Mouse (Mus musculus) R1 (cell line): ENCODE results near the gene Tph1.
"Not testable (repeated sequence)": the region's sequence is repeated elsewhere in the genome, so short reads cannot be mapped to it uniquely, and the experiment has no call there.

Experiments
- DNase-seq: peaks from one replicate; pipeline ENCODE4 v3.0.0-alpha.2; 2018; ENCODE audit warnings: low read depth, low spot score

The Tph1 gene

DNA sequence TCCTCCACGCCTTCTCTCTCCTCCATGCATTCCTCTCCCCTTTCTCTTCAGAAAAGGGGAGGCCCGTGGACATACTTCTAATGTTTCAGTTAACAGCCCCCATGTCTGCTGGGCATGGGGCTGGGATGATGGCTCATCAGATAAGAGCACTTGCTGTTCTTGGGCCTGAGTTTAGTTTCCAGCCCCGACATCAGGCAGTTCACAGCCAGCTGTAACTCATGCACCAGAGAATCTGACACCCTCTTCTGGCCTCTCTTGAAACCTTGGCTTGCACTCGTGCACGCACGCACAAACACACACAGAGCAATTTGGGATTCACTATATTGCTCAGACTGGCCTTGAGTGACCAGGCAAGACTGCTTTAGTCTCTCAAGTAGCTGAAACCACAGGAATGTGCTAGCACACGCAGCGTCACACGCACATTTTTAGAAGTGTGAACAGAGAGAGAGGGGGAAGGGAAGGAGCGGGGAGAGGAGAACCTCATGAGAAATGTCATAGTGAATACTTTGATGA lies at the start of gene Tph1:
TSS of gene Tph1 (minus strand) at position 378 of the 513 bp plus-strand sequence.
- DNase-seq = no peak

DNA sequence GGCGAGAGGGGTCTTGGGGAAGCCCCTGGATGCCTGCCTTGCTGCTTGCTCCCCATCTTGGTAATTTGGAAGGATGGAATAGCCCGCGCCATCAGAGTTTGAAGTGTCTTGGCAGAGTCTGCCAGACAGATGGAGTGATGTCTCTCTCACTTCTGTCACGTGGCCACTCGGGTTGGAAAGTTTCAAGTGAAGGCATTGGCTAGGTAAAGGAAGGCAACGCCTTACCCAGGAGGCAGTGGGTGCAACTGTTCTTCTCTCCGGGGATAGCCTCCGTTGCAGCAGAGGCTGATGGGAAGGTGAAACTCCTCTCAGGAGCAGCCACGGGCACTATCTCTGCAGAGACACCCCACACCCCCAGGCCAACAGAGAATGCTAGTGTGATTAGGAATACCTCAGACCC lies 48.1 kb upstream of the Tph1 start:
- peak; percentile 38 for DNase-seq

DNA sequence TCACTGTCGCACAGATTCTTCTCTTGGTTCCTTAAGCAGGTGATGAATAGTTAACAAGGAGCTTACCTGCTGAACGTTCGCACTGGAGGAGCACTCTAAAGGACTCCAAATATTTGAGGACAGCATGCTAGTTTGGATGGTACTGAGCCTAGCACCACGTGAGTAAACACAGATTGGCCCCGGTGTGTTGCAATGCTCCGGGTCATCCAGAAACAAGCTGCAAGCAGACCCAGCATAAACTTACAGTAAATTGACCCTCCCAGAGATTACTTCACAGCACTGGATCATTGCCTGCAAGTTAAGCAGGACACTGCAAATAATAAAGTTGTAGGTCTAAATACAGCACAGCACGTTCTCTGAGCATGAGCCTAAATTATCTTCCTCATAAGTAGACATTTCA lies 47.2 kb upstream of the Tph1 start:
- no peak for DNase-seq

DNA sequence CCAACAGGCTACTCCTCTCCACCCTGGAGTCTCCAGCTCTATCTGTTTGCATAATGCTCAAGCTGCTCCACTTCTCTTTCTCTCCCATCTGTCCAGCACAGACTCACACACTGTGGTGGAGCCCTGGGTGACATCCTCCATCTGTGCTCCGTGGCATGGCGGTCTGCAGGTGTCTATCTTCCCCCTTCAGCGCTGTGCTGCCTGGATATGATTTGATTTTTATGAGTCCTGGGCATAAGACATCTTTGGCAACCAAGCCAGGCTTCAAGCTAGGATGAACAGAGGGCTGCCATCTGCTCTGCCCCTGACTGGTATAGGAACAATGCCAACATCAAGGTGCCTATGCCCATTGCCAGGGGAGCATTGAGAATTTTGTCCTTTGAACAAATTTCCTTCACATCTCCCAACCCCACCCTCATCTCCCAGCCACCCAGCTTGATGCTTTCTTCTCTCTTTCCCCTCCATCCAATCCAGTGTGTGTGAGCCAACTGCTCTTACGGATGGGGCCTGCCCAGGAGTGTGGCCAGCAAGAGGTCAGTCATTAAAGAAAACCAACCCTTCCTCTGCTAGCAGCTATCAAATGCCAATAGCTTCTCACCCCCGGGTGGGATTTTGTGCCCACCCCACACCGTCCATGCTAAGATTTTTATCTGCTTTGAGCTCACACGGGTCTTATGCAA lies 46.4 kb upstream of the Tph1 start:
- no peak for DNase-seq

DNA sequence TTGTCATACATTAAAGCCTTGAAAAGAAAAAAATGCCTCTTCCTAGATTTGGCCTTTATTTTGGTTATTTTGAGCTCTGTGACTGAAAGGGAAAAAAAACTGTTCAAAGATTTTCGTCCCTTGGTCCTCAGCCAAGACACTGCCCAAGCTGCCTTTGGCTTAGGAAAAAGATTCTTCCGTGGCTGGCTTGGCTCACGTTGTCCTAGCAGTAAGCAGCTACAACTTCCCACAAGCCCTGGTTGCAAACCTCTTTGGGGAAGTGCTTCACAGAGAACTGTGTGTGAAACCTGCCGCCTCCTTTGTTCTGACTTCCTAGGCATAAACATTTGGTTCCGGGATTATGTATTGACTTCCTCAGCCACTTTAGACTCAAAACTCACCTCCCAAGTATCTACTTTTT lies 44.6 kb upstream of the Tph1 start:
- no peak for DNase-seq

DNA sequence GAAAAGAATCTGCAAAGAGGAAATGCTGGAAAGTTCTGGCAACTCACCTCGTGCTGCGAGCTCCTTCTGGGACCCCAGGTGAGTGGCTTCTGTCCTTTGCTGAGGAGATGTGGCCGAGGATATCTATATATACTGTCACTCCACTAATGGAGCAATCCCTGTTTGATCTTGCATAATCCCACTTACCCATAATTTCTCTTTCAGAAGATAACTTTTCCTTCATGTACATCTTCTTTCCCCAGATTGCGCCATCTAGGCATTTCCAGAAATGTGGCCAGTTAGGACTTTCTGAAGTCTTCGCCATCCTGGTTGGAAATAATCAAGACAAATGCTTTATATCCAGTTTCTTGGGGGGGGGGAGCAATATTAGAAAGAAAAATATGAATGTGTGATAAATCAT lies 43.3 kb upstream of the Tph1 start, which contains the start of gene Saa3:
TSS of gene Saa3 (minus strand) at position 101 of the 400 bp plus-strand sequence.
- no peak for DNase-seq

DNA sequence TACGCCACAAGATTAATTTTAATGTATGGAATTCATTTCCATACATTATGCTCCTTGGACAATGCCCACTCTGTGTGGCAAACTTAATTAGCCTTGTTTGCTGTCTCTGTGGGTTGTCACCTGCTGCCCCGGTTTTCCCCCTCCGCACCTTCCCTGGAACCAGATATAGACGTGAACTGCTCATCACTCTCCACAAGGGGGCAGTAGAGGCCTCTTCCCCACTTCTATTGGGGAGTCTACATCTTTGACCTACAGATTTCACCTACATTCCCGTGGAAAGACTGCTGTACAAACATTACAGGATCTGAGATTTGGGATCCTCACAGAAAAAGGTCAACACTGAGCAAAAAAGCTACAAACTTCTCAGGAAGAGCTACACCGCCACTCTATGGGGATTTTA lies 42.2 kb upstream of the Tph1 start:
- peak; percentile 84 for DNase-seq

DNA sequence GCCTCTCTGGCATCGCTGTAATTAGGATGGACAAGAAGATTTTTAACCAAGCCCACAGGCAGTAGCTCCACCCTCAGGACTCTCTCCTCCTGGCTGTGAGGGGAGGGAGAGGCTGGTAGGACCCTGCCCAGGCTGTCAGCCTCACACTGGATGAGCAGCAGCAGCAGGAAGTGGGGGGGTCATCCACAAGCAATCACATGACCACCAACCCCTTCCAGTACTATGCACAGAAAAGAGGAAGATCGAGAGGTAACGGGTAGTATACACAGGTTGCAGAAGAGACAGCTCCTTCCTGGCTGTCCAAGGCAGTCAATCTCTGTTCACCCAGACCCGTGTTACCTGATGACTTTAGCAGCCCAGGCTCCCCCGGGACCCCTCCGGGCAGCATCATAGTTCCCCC lies 39.9 kb upstream of the Tph1 start:
- DNase-seq = peak; percentile 27

DNA sequence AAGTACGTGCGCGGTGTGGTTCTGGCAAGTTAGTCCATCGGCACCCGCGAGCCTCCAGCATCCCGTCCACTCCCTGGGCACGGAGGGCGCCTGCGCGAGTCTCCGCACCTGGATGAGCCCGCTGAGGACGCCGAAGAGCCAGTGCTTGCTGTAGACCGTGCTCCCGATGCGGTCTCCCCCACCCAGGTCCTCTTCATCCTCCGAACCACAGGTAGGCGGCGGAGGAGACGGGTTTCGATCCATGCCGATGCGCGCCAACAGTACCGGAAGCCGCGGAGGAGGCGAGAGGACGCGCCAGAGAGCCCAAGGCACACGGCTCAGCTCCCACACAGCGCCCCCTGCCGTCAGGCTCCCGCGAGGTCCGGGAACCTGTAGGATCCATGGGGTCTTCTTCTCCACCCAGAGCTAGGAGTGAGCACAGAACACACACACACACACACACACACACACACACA lies 38.1 kb upstream of the Tph1 start, which contains the start of gene Saal1:
TSS of gene Saal1 (minus strand) at position 291 of the 455 bp plus-strand sequence.
- peak; percentile 91 for DNase-seq

DNA sequence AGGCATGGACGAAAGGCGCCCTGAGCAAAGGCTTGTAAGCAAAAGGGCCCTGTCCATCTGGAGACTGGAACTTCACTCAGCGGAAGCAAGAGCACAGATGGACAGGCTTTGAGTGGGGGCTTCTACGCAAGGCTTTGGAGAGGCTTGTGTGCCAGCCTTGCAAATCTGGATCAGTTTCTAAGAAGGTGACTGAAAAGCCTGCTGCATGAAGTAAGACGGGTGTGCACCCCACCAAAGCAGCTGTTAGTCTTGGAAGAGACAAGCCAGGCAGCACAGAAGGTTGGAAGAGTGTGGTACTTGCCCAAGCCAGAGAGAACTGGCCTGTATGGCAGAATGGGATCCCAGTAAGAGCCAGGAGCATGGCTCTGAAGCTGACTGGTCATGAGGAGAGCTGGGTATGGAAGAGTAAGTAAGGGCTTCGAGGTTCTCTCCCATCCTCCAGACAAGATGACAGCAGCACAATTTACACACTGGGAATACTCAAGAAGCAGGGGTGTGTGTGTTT lies 28.2 kb upstream of the Tph1 start:
- no peak for DNase-seq

DNA sequence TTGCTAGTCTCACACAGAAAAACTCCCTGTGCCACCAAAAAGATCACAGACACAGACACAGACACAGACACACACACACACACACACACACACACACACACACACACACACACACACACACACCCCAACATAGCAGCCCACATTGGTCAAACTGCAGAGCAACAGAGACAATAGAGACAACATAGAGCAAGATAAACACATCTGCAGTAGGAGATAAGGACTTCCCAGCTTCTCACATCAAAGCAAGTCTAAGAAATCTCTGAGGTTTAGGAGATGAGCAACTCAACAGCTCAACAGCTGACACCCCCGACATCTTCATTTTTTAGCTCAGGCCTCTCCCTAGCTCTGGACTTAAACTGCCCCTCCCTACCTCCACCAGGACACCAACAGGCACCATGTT lies 24.4 kb upstream of the Tph1 start:
- DNase-seq = no peak

DNA sequence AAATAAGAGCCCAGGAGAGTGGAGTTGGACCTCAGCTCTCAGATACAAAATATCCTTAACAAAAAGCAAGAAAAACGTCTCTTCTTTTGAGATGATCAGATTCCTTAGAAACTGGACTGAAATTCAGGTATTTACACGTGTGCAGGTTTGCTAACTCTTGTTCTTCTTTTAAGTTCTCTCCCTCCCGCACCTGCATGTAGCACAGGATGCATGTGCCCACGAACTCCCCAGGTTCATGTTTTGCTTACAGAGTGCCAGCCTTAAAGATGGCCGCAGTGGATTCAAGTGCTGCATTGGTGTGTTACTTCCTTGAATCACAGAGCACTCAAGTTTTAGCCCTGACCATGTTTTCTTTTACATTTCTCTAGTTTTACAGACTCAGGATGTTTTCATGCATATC lies 14.5 kb upstream of the Tph1 start:
- DNase-seq = no peak

DNA sequence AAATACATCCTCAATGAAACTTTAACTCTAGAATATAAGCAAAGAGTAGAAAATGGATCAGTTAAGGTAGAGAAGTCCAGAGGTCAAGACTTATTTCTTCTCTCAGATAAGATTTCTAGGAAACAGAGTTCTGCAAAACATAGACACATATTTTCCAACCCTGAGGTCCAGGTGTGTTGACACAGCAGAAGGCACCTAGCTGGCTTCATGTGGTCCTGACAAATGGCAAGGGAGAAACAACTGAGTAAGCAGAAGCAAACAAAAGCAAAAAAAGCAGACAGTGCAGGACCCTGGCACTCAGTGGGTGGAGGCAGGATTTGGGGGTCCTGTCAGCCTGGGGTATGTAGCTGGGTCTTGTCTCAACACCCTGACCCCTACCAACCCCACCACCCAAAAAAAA lies 8.4 kb upstream of the Tph1 start:
- no peak for DNase-seq

DNA sequence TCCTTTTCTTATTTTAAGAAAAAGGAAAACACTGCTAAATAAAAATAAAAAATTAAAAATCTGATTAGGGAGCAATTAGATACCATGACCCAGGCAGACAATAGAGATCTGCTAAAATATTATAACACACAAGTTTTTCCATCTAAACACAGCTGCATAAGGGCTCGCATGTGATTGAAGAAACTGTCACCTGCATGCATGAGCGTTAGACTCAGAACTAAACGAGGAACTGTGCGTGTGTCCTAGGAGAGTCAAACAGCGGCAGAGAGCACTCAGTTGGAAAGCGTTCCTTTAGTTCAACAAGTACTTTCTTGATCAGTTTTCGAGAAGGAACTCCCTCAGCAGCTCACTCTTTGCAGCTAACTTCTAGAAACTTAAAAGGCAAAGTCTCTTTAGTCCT lies 6.7 kb upstream of the Tph1 start:
- not testable (repeated sequence) for DNase-seq

DNA sequence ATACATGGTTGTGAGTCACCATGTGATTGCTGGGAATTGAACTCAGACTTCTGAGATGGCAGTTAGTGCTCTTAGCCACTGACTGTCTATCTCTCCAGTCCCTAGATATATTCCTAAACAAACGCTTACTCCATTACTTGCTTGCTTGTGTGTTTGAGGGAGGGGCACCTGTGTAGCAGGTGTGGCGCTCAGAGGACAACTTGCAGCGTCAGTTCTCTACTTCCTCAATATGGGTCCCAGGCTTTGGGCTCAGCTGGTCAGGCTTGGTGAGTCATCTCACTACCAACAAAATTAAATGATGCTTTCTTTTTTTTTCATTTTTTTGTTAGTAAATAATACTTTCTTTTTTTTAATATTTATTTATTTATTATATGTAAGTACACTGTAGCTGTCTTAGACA lies 6.1 kb upstream of the Tph1 start:
- DNase-seq = no peak

DNA sequence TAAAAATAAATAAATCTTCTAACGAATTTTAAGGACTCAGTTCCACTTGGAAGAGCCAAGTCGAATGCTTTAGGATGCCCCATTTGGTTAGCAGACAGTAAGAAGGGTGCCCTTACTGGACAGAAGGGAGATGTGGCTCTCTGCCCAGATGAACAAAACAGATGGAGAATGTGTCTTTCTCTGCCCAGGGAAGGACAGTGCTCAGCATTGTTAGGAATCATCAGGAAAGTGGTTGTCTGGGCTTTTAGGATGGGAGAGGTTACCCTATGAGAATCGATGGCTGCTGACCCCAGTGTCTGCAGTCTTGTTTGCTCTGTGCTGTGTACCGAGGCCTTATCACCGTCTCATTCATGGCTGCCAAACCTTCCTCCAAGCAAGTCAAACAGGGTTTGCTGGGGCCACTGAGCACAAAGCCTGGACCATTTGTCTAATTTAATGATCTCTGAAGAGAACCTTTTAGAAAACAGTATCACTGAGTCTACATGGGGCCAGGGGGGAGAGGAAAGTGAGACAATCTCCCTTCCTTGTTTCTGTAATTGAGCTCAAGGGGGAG lies 4.5 kb upstream of the Tph1 start:
- DNase-seq = no peak

DNA sequence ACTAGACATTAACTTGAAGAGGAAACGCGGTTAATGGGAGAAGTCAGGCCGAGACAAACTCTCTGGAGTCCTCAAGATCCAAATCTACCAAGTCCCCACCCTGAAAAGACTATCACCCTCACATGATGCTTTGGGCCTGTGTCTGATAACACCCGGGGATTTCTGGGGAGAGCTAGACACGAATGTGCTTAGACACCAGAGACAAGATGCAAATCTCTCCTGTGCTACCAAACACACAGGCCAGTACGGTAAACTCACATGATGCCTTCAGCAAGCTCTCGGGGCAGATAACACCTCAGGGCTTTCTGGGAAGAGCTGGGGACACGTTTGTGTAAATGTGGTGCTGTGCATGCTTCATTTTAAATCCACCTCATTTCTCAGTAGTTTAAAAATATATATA lies 3.5 kb upstream of the Tph1 start:
- DNase-seq = no peak

DNA sequence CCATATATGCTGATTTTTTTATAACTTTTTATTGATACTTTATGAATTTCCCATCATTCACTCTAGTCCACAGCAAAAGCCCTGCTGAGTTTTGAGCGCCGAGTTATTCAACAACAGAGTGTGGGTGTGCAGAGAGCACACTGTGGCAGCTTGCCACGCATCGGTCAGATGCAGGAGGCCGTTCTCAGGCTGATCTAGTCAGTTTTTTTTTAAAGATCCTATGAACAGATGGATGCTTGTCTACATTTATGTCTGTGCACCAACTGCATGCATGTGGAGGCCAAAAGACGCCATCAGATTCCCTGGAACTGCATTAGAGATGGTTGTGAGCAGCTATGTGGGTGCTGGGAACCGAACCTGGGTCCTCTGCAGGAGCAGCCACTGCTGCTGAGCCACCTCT lies 2.7 kb upstream of the Tph1 start:
- no peak for DNase-seq

DNA sequence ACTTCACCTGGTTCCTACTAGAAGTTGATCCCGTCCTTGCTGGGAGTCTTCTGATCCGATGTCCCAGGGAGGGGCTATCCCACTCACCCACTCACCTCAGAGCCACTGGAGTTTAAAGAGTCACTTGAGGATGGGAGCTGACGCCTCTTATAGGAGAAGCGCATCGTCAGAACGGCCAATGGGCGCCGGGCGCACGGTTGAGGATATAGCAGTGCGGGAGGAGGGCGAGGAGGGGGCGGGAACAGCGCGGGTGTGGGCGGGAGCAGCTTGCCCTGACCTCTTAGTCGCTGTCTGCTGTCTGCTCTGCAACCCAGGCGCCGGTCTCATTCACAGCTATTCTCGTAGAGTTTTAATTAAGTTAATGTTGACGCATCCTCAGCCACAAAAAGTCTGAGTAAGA lies 5.1 kb downstream of the Tph1 start:
- DNase-seq = peak; percentile 59

DNA sequence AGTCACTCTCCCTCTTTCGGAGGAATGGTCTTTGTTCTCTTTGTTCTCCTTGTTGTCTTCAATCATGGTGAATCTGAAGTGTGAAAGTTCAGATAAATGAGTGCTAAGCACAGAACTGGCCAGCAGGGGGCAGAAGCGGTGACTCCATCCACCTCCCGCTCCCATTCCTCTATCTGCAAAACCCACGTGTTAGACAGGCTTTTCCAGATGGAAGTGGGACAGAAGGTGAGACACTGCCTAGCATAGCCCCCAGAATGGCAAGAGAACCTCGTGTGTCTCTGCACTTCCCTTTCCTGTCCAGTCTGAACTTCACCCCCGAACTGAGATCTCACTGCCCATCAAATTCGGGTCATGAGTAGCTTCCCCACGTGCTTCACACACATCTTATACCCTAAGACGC lies 7.1 kb downstream of the Tph1 start:
- DNase-seq = peak; percentile 69

DNA sequence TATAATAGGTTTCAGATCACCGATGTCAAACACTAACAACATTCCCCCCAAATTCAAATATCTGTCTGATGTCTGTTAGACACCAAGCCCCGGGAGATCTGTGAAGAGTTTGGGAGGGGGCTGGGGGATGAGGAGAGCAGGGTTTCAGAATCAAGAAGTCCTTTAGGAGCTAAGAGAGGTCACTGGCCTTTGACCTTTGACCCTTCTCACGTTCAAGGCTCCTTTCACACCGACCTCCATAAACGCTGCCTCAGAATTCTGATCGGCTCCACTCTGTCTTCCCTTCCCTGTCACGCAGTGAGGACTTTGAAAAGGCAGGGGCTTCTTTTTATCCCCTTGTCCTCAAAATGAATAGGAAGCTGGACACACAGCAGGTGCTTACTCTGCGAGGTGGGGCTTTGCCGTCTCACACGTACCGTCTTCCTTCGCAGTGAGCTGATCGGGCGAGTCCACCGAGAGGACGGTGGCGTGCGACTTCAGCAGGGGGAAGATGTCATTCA lies 10.7 kb downstream of the Tph1 start:
- DNase-seq = peak; percentile 28

DNA sequence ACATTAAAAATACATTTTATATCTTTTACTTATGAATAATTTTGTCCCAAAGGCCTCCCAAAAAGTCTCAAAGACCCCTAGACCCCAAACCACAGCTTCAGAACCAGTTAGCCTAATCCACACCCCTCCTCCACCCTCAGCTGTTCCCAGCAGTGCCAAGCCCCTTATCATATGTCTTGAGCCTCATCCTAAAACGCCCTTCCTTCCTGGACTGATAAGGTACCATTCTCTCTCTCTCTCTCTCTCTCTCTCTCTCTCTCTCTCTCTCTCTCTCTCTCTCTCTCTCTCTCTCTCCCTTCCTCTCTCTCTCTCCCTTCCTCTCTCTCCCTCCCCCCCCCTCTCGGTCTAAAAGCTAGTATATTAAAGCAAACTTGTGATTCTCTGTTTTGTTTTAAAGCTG lies 20.1 kb downstream of the Tph1 start:
- DNase-seq = no peak

DNA sequence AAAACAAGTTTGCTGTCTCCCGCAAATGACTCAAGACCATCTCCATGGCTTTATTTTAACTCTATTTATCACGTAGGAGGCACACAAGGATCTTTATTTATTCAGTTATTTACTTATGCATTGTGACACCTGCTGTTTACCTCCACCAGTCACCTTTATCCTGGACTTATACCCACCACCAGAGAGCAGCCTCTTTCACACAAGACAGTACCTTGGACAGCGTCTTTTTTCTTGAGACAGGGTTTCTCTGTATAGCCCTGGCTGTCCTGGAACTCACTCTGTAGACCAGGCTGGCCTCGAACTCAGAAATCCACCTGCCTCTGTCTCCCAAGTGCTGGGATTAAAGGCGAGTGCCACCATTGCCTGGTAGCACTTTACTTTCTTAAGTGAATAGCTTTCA lies 22.1 kb downstream of the Tph1 start:
- DNase-seq = peak; percentile 59
